Mouse (Mus musculus): ENCODE data around the gene Dnajc16. TPM values are rescaled to one million over a fixed set of nuclear protein-coding genes. Genes with fewer than 3 reads are reported as not detected.

The Dnajc16 gene
- polyA plus RNA-seq, 1 experiment from 2014 or later, result 4.4 TPM

- WGBS, result 90% methylated on average over 13 of the region's 13 CpGs
- no peak overlapping the region for H3K27ac ChIP-seq (ENCODE audit: low read length)
- H3K36me3 ChIP-seq (ENCODE audit: control insufficient read depth, insufficient read depth), result peaks cover 35% of the 10 kb centered on the region
These were observed 28.6 kb downstream of the Dnajc16 start for GRCm38 (mm10) chr4:141762102-141762598.

GRCm38 (mm10) chr4:141760942-141761341 is 29.8 kb downstream of the Dnajc16 start:
- peaks cover under 1% of the 10 kb centered on the region for H3K4me1 ChIP-seq (ENCODE audit: control insufficient read depth, insufficient read depth, low read length)
- H3K4me3 ChIP-seq (ENCODE audit: low read length), result no peak overlapping the region
- no peaks in the 10 kb centered on the region for H3K9me3 ChIP-seq (replicated peaks; ENCODE audit: control insufficient read depth, low read length)
- H3K27me3 ChIP-seq (ENCODE audit: control insufficient read depth, insufficient read depth, low read length), result no peaks in the 10 kb centered on the region
- peaks cover 34% of the 10 kb centered on the region for H3K36me3 ChIP-seq (ENCODE audit: control insufficient read depth, insufficient read depth)
- no peak overlapping the region for H3K4me2 ChIP-seq (ENCODE audit: low read depth, low read length)
- H3K27ac ChIP-seq (ENCODE audit: low read length), result no peak overlapping the region
- no peak overlapping the region for H3K9ac ChIP-seq (ENCODE audit: low read length)
- ATAC-seq (replicated peaks; ENCODE audit: extremely low read depth, insufficient read depth, low FRiP score), result no peak
- WGBS, result 81% methylated on average over 4 of the region's 4 CpGs

More at GRCm38 (mm10) chr4:141762102-141762598, 28.6 kb downstream of the Dnajc16 start:
- no peak for ATAC-seq (replicated peaks; ENCODE audit: extremely low read depth, insufficient read depth, low FRiP score)
- H3K27me3 ChIP-seq (ENCODE audit: control insufficient read depth, insufficient read depth, low read length), result no peaks in the 10 kb centered on the region
- no peaks in the 10 kb centered on the region for H3K9me3 ChIP-seq (replicated peaks; ENCODE audit: control insufficient read depth, low read length)
- H3K4me3 ChIP-seq (ENCODE audit: low read length), result no peak overlapping the region
- no peak overlapping the region for H3K4me2 ChIP-seq (ENCODE audit: low read depth, low read length)
- no peak overlapping the region for H3K9ac ChIP-seq (ENCODE audit: low read length)
- peaks cover 13% of the 10 kb centered on the region for H3K4me1 ChIP-seq (ENCODE audit: control insufficient read depth, insufficient read depth, low read length)

- 51% methylated on average over 6 of the region's 6 CpGs for WGBS
- H3K9ac ChIP-seq (ENCODE audit: low read length), result no peak overlapping the region
- H3K4me2 ChIP-seq (ENCODE audit: low read depth, low read length), result no peak overlapping the region
- H3K4me3 ChIP-seq (ENCODE audit: low read length), result no peak overlapping the region
- no peaks in the 10 kb centered on the region; the same call in 1 of the 2 replicates for H3K9me3 ChIP-seq (replicated peaks; ENCODE audit: control insufficient read depth, low read length)
- no peaks in the 10 kb centered on the region for H3K27me3 ChIP-seq (ENCODE audit: control insufficient read depth, insufficient read depth, low read length)
- H3K27ac ChIP-seq (ENCODE audit: low read length), result no peak overlapping the region
- no peak for ATAC-seq (replicated peaks; ENCODE audit: extremely low read depth, insufficient read depth, low FRiP score)
- H3K36me3 ChIP-seq (ENCODE audit: control insufficient read depth, insufficient read depth), result peaks cover 26% of the 10 kb centered on the region
- H3K4me1 ChIP-seq (ENCODE audit: control insufficient read depth, insufficient read depth, low read length), result no peaks in the 10 kb centered on the region
These were observed 31.7 kb downstream of the Dnajc16 start for GRCm38 (mm10) chr4:141758874-141759542.

GRCm38 (mm10) chr4:141757124-141757523 is 33.6 kb downstream of the Dnajc16 start:
- H3K27ac ChIP-seq (ENCODE audit: low read length), result no peak overlapping the region
- H3K27me3 ChIP-seq (ENCODE audit: control insufficient read depth, insufficient read depth, low read length), result no peaks in the 10 kb centered on the region
- ATAC-seq (replicated peaks; ENCODE audit: extremely low read depth, insufficient read depth, low FRiP score), result no peak
- WGBS, result 87% methylated on average over 3 of the region's 3 CpGs
- H3K36me3 ChIP-seq (ENCODE audit: control insufficient read depth, insufficient read depth), result peaks cover 9% of the 10 kb centered on the region
- no peak overlapping the region for H3K9ac ChIP-seq (ENCODE audit: low read length)
- H3K4me3 ChIP-seq (ENCODE audit: low read length), result no peak overlapping the region
- peaks cover 1% of the 10 kb centered on the region for H3K4me1 ChIP-seq (ENCODE audit: control insufficient read depth, insufficient read depth, low read length)
- no peak overlapping the region for H3K4me2 ChIP-seq (ENCODE audit: low read depth, low read length)
- no peaks in the 10 kb centered on the region; the same call in 1 of the 2 replicates for H3K9me3 ChIP-seq (replicated peaks; ENCODE audit: control insufficient read depth, low read length)

GRCm38 (mm10) chr4:141755375-141755930 is 35.3 kb downstream of the Dnajc16 start:
- H3K4me2 ChIP-seq (ENCODE audit: low read depth, low read length), result no peak overlapping the region
- WGBS, result 84% methylated on average over 19 of the region's 19 CpGs

GRCm38 (mm10) chr4:141752076-141752421 is 38.7 kb downstream of the Dnajc16 start:
- ATAC-seq (replicated peaks; ENCODE audit: extremely low read depth, insufficient read depth, low FRiP score), result no peak
- H3K9ac ChIP-seq (ENCODE audit: low read length), result peak overlapping the region; percentile 11; the same call in 1 of the 2 replicates
- no peaks in the 10 kb centered on the region for H3K36me3 ChIP-seq (ENCODE audit: control insufficient read depth, insufficient read depth)
- H3K4me1 ChIP-seq (ENCODE audit: control insufficient read depth, insufficient read depth, low read length), result peaks cover 9% of the 10 kb centered on the region
- H3K27me3 ChIP-seq (ENCODE audit: control insufficient read depth, insufficient read depth, low read length), result no peaks in the 10 kb centered on the region
- H3K9me3 ChIP-seq (replicated peaks; ENCODE audit: control insufficient read depth, low read length), result no peaks in the 10 kb centered on the region; the same call in 1 of the 2 replicates
- WGBS, result 11% methylated on average over 4 of the region's 4 CpGs
- H3K4me2 ChIP-seq (ENCODE audit: low read depth, low read length), result no peak overlapping the region
- no peak overlapping the region for H3K4me3 ChIP-seq (ENCODE audit: low read length)
- no peak overlapping the region for H3K27ac ChIP-seq (ENCODE audit: low read length)

More at GRCm38 (mm10) chr4:141755375-141755930, 35.3 kb downstream of the Dnajc16 start:
- no peak overlapping the region for H3K4me3 ChIP-seq (ENCODE audit: low read length)
- ATAC-seq (replicated peaks; ENCODE audit: extremely low read depth, insufficient read depth, low FRiP score), result no peak
- H3K4me1 ChIP-seq (ENCODE audit: control insufficient read depth, insufficient read depth, low read length), result peaks cover 9% of the 10 kb centered on the region
- no peaks in the 10 kb centered on the region; the same call in 1 of the 2 replicates for H3K9me3 ChIP-seq (replicated peaks; ENCODE audit: control insufficient read depth, low read length)
- no peak overlapping the region for H3K27ac ChIP-seq (ENCODE audit: low read length)
- no peaks in the 10 kb centered on the region for H3K36me3 ChIP-seq (ENCODE audit: control insufficient read depth, insufficient read depth)
- H3K9ac ChIP-seq (ENCODE audit: low read length), result no peak overlapping the region
- no peaks in the 10 kb centered on the region for H3K27me3 ChIP-seq (ENCODE audit: control insufficient read depth, insufficient read depth, low read length)

GRCm38 (mm10) chr4:141751419-141752075 is 39.2 kb downstream of the Dnajc16 start:
- Histone ChIP-seq H3K27ac (ENCODE audit: low read length) (no peak overlapping the region), H3K4me1 (ENCODE audit: control insufficient read depth, insufficient read depth, low read length) (peaks cover 9% of the 10 kb centered on the region), H3K4me2 (ENCODE audit: low read depth, low read length) (no peak overlapping the region), H3K9ac (ENCODE audit: low read length) (peak overlapping the region; percentile 11; the same call in 1 of the 2 replicates), H3K36me3 (ENCODE audit: control insufficient read depth, insufficient read depth) (no peaks in the 10 kb centered on the region), H3K27me3 (ENCODE audit: control insufficient read depth, insufficient read depth, low read length) (no peaks in the 10 kb centered on the region), H3K4me3 (ENCODE audit: low read length) (no peak overlapping the region), H3K9me3 (replicated peaks; ENCODE audit: control insufficient read depth, low read length) (no peaks in the 10 kb centered on the region; the same call in 1 of the 2 replicates)
- 23% methylated on average over 4 of the region's 4 CpGs for WGBS
- peak; percentile 59 for ATAC-seq (replicated peaks; ENCODE audit: extremely low read depth, insufficient read depth, low FRiP score)

GRCm38 (mm10) chr4:141750826-141751225 is 39.9 kb downstream of the Dnajc16 start:
- no peaks in the 10 kb centered on the region for H3K36me3 ChIP-seq (ENCODE audit: control insufficient read depth, insufficient read depth)
- H3K4me1 ChIP-seq (ENCODE audit: control insufficient read depth, insufficient read depth, low read length), result peaks cover 9% of the 10 kb centered on the region
- no peaks in the 10 kb centered on the region; the same call in 1 of the 2 replicates for H3K9me3 ChIP-seq (replicated peaks; ENCODE audit: control insufficient read depth, low read length)
- H3K27me3 ChIP-seq (ENCODE audit: control insufficient read depth, insufficient read depth, low read length), result no peaks in the 10 kb centered on the region
- no peak overlapping the region for H3K4me2 ChIP-seq (ENCODE audit: low read depth, low read length)
- WGBS, result 71% methylated on average over 3 of the region's 3 CpGs
- no peak overlapping the region for H3K4me3 ChIP-seq (ENCODE audit: low read length)
- H3K27ac ChIP-seq (ENCODE audit: low read length), result no peak overlapping the region
- ATAC-seq (replicated peaks; ENCODE audit: extremely low read depth, insufficient read depth, low FRiP score), result no peak
- H3K9ac ChIP-seq (ENCODE audit: low read length), result 0 out of 2 replicates have a peak overlapping the region, but pooled peaks have one; percentile 7

All from heart, embryonic 16.5 days (tissue).